Mouse (Mus musculus): ENCODE data around the gene Iqcj.

- TF ChIP-seq CTCF (IDR thresholded peaks at IDR 0.05; ENCODE audit: low read depth, low read length) (no peak), POLR2A (IDR thresholded peaks at IDR 0.05; ENCODE audit: extremely low read depth, insufficient read depth, low read length) (no peak)
Observed at GRCm38 (mm10) chr3:68101343-68101742, 209.3 kb downstream of the Iqcj start.
